15 mouse cellular contexts compared by ENCODE assay signal in genomic region chr5:146749857-146750256, GRCm38 (mm10). TPM values are rescaled to one million over a fixed set of nuclear protein-coding genes. Genes with fewer than 3 reads are reported as not detected.
DNase-seq lines count a peak whose midpoint lies in the region; ATAC-seq and TF ChIP-seq lines count a peak whose summit lies in the region.
"Had no signal": no experiment of that assay in that cellular context is flagged by ENCODE, and none has a peak within 500 bp of the region (broad histone marks: within the 10 kb centered on the region; RNA-seq: fewer than 3 reads in every experiment).

No protein-coding gene starts in this region.

- intact Hi-C loops in heart, adult 2 months (cut with DNase I): no loop called here

- H3K9ac ChIP-seq in heart, adult 2 months (ENCODE audit: low read depth, low read length): no peak overlapping the region
- H3K9ac ChIP-seq in MEL (ENCODE audit: control insufficient read depth, low read depth, low read length, poor library complexity, severe bottlenecking): no peak overlapping the region
- H3K9ac ChIP-seq: forebrain, embryonic 15.5 days; heart, embryonic 13.5 days; hindbrain, embryonic 12.5 days; hindbrain, embryonic 15.5 days had no signal

- H3K27me3 ChIP-seq in cerebellum, adult 2 months (ENCODE audit: control insufficient read depth, insufficient read depth, low read length): no peaks in the 10 kb centered on the region
- no peaks in the 10 kb centered on the region for H3K27me3 ChIP-seq in heart, adult 2 months (ENCODE audit: control insufficient read depth, insufficient read depth, low read length)
- no peaks in the 10 kb centered on the region for H3K27me3 ChIP-seq in MEL (ENCODE audit: control insufficient read depth in 1 of 2, insufficient read depth in 2 of 2, low read length in 2 of 2)
- H3K27me3 ChIP-seq: forebrain, embryonic 15.5 days; heart, embryonic 13.5 days; hindbrain, embryonic 12.5 days; hindbrain, embryonic 15.5 days had no signal

- H3K79me2 ChIP-seq in heart, adult 2 months (replicated peaks; ENCODE audit: control insufficient read depth, insufficient read depth, low read length): no peaks in the 10 kb centered on the region
- H3K79me2 ChIP-seq in MEL (ENCODE audit: control insufficient read depth, insufficient read depth, low read length, poor library complexity): no peaks in the 10 kb centered on the region; the same call in 1 of the 2 replicates

- ATAC-seq in monocyte, adult 5-6 weeks (replicated peaks; ENCODE audit: insufficient number of reproducible peaks, low FRiP score, low TSS enrichment, poor library complexity, severe bottlenecking): peak; percentile 66
- ATAC-seq: forebrain, embryonic 15.5 days had no signal

- H3K4me3 ChIP-seq in cerebellum, adult 2 months (replicated peaks; ENCODE audit: insufficient read depth, low read depth, low read length): no peak overlapping the region
- no peak overlapping the region for H3K4me3 ChIP-seq in heart, adult 2 months
- no peak overlapping the region for H3K4me3 ChIP-seq in MEL (ENCODE audit: control insufficient read depth in 1 of 2, insufficient read depth in 1 of 2, low read depth in 2 of 2, low read length in 2 of 2)
- H3K4me3 ChIP-seq: forebrain, embryonic 10.5 days; forebrain, embryonic 15.5 days; heart, embryonic 10.5 days; heart, embryonic 13.5 days; hindbrain, embryonic 12.5 days; hindbrain, embryonic 15.5 days had no signal

- no peak for TF ChIP-seq EP300 in heart, adult 2 months (IDR thresholded peaks at IDR 0.05; ENCODE audit: insufficient read depth, low read depth, low read length)
- 0 out of 4 replicates have a peak, but pooled peaks of 1 of the 2 experiments have one; percentile 6 for TF ChIP-seq EP300 in MEL (IDR thresholded peaks at IDR 0.05; ENCODE audit: low read depth in 1 of 2, low read length in 2 of 2)

- peaks cover 3% of the 10 kb centered on the region; the same call in 1 of the 2 replicates for H3K36me3 ChIP-seq in heart, adult 2 months (ENCODE audit: control insufficient read depth, insufficient read depth, low read length)
- peaks cover 0 to 2% of the 10 kb centered on the region in 2 experiments; a peak in 3 of 4 replicates for H3K36me3 ChIP-seq in MEL (ENCODE audit: control insufficient read depth in 1 of 2, insufficient read depth in 2 of 2, low read length in 2 of 2)

- DNase-seq in cerebellum, adult 2 months: no peak
- no peak for DNase-seq in cerebellum, postnatal 10 days
- no peak for DNase-seq in heart, adult 2 months
- DNase-seq in heart, postnatal 4 days: no peak
- DNase-seq in MEL (ENCODE audit: low read depth, low spot score): peak; percentile 45
- no peak for DNase-seq in frontal cortex, adult 2 months (ENCODE audit: extremely low spot score in 1 of 2, low spot score in 1 of 2)
- DNase-seq: adrenal gland, adult 2 months; adrenal gland, postnatal 14 days had no signal

- TF ChIP-seq POLR2A in cerebellum, adult 2 months (IDR thresholded peaks at IDR 0.05; ENCODE audit: borderline replicate concordance, insufficient read depth, low read length): no peak
- TF ChIP-seq POLR2A in heart, adult 2 months (IDR thresholded peaks at IDR 0.05; ENCODE audit: insufficient read depth, low read depth, low read length): no peak
- TF ChIP-seq POLR2A in MEL (IDR thresholded peaks at IDR 0.05; ENCODE audit: control insufficient read depth in 1 of 2, insufficient read depth in 1 of 2, low read depth in 1 of 2, low read length in 2 of 2, poor library complexity in 1 of 2): no peak

- H3K27ac ChIP-seq in cerebellum, adult 2 months (ENCODE audit: insufficient read depth, low read length): 0 out of 2 replicates have a peak overlapping the region, but pooled peaks have one; percentile 7
- peak overlapping the region; percentile 27 for H3K27ac ChIP-seq in heart, adult 2 months
- no peak overlapping the region for H3K27ac ChIP-seq in MEL (ENCODE audit: control insufficient read depth, low read depth, low read length)
- H3K27ac ChIP-seq: forebrain, embryonic 10.5 days; forebrain, embryonic 15.5 days; heart, embryonic 10.5 days; heart, embryonic 13.5 days; hindbrain, embryonic 12.5 days; hindbrain, embryonic 15.5 days had no signal

- no peak for TF ChIP-seq CTCF in cerebellum, adult 2 months (IDR thresholded peaks at IDR 0.05; ENCODE audit: borderline replicate concordance, insufficient read depth, low read depth, low read length)
- no peak for TF ChIP-seq CTCF in heart, adult 2 months (IDR thresholded peaks at IDR 0.05)
- TF ChIP-seq CTCF in MEL (IDR thresholded peaks at IDR 0.05 in 2 of 3, conservative IDR thresholded peaks at IDR 0.05 in 1 of 3; ENCODE audit: control insufficient read depth in 1 of 3, insufficient read depth in 1 of 3, low read depth in 2 of 3, low read length in 3 of 3, poor library complexity in 1 of 3, severe bottlenecking in 1 of 3): no peak

- H3K9me3 ChIP-seq in MEL (replicated peaks; ENCODE audit: insufficient read depth, low read length): no peaks in the 10 kb centered on the region
- H3K9me3 ChIP-seq: forebrain, embryonic 10.5 days; forebrain, embryonic 15.5 days; heart, embryonic 10.5 days; heart, embryonic 13.5 days; hindbrain, embryonic 12.5 days; hindbrain, embryonic 15.5 days had no signal

- peaks cover 8% of the 10 kb centered on the region; the same call in 1 of the 2 replicates for H3K4me1 ChIP-seq in cerebellum, adult 2 months (ENCODE audit: control insufficient read depth, insufficient read depth, low read length)
- H3K4me1 ChIP-seq in heart, adult 2 months (ENCODE audit: control insufficient read depth, insufficient read depth, low read length): peaks cover 3% of the 10 kb centered on the region
- H3K4me1 ChIP-seq in MEL (ENCODE audit: control insufficient read depth in 1 of 2, insufficient read depth in 2 of 2, low read length in 2 of 2): peaks cover 0 to 4% of the 10 kb centered on the region in 2 experiments; a peak in 2 of 4 replicates
- H3K4me1 ChIP-seq: forebrain, embryonic 10.5 days; forebrain, embryonic 15.5 days; heart, embryonic 10.5 days; hindbrain, embryonic 12.5 days; hindbrain, embryonic 15.5 days had no signal

- 62% methylated on average over 5 of the region's 5 CpGs for WGBS in cerebellum, adult 2 months
- WGBS in heart, adult 2 months: 41% methylated on average over 5 of the region's 5 CpGs

- TF ChIP-seq RAD21 in MEL (IDR thresholded peaks at IDR 0.05; ENCODE audit: low read depth, low read length): no peak

TF ChIP-seq in MEL, 35 proteins besides CTCF, POLR2A, EP300 and RAD21:
- TF ChIP-seq E2F4 (IDR thresholded peaks at IDR 0.05; ENCODE audit: borderline replicate concordance, low read depth, low read length) (no peak), TCF12 (IDR thresholded peaks at IDR 0.05; ENCODE audit: low read depth, low read length) (no peak), NELFE (IDR thresholded peaks at IDR 0.05; ENCODE audit: low read depth, low read length) (no peak), SIN3A (IDR thresholded peaks at IDR 0.05; ENCODE audit: low read length) (0 out of 2 replicates have a peak, but pooled peaks have one; percentile 30), GABPA (IDR thresholded peaks at IDR 0.05; ENCODE audit: low read depth, low read length) (no peak), ELF1 (IDR thresholded peaks at IDR 0.05; ENCODE audit: low read depth, low read length) (0 out of 2 replicates have a peak, but pooled peaks have one; percentile 12), ETS1 (IDR thresholded peaks at IDR 0.05; ENCODE audit: low read depth, low read length) (peak; percentile 29; the same call in 1 of the 2 replicates), USF2 (IDR thresholded peaks at IDR 0.05; ENCODE audit: borderline replicate concordance in 1 of 2, insufficient read depth in 1 of 2, low read depth in 1 of 2, low read length in 2 of 2) (no peak), RCOR1 (IDR thresholded peaks at IDR 0.05; ENCODE audit: low read depth, low read length) (no peak)

RNA-seq across cellular contexts. Expression of gene Usp12, which starts 44.9 kb away (rescaled TPM):
- 26.5 and 27.0 TPM in 2 replicates for polyA plus RNA-seq in cerebellum, adult 2 months (2012; rRNA removed)
- total RNA-seq in heart, adult 2 months (2021): 10 to 100 TPM; 16.8 to 17.2 TPM
- polyA plus RNA-seq in heart, adult 2 months (2012; rRNA removed): 6.0 and 12.4 TPM in 2 replicates
- 10 to 100 TPM; 18.5 to 20.5 TPM for total RNA-seq in heart, postnatal 4 days (2021)
- 22.0 and 24.5 TPM in 2 replicates for total RNA-seq in MEL (2012; rRNA removed)
- 10 to 100 TPM in 1 of 2 experiments, not detected in 1; 24.5 TPM for polyA plus RNA-seq in MEL (2012; ENCODE audit: insufficient read depth in 1 of 2, insufficient read length in 2 of 2, low read depth in 1 of 2, low replicate concordance in 2 of 2, missing spikeins in 1 of 2)
- 79.2 to 105 TPM (median 81.8 TPM) in 3 replicates for total RNA-seq in monocyte, adult 5-6 weeks (2017)
- polyA plus RNA-seq in frontal cortex, adult 2 months (2012; rRNA removed): 33.9 and 35.9 TPM in 2 replicates
